In genomic region chr11:98949242-98949957, GRCm38 (mm10) we compare ENCODE assay signal across 10 mouse cellular contexts. TPM values are rescaled to one million over a fixed set of nuclear protein-coding genes. Genes with fewer than 3 reads are reported as not detected.
DNase-seq lines count a peak whose midpoint lies in the region; ATAC-seq lines count a peak whose summit lies in the region.
"Had no signal": no experiment of that assay in that cellular context is flagged by ENCODE, and none has a peak within 500 bp of the region (broad histone marks: within the 10 kb centered on the region; RNA-seq: fewer than 3 reads in every experiment).

No protein-coding gene starts in this region.

- no peak overlapping the region for H3K4me3 ChIP-seq in heart, embryonic 14.5 days (ENCODE audit: control insufficient read depth in 1 of 2, insufficient read depth in 1 of 2, low read depth in 1 of 2, low read length in 2 of 2)
- no peak overlapping the region for H3K4me3 ChIP-seq in neural tube, embryonic 15.5 days (replicated peaks)
- H3K4me3 ChIP-seq: embryonic facial prominence, embryonic 13.5 days had no signal

- intact Hi-C loops in heart, postnatal 10 days (cut with DNase I), result no loop called here

- H3K27me3 ChIP-seq in heart, embryonic 14.5 days (ENCODE audit: control insufficient read depth, insufficient read depth, low read length), result no peaks in the 10 kb centered on the region
- H3K27me3 ChIP-seq in neural tube, embryonic 15.5 days (replicated peaks), result no peaks in the 10 kb centered on the region
- H3K27me3 ChIP-seq: embryonic facial prominence, embryonic 13.5 days had no signal

- DNase-seq in heart, postnatal 10 days, result no peak
- DNase-seq in lung, postnatal 10 days, result peak; percentile 41
- DNase-seq in lung, postnatal 25 days (ENCODE audit: low spot score), result no peak
- no peak for DNase-seq in right cerebral cortex, postnatal 14 days

- no peak for ATAC-seq in heart, embryonic 14.5 days (ENCODE audit: insufficient number of reproducible peaks, insufficient read depth, low FRiP score, low read depth)
- peak; percentile 37 for ATAC-seq in granulocyte monocyte progenitor cell, adult 5-6 weeks (replicated peaks; ENCODE audit: poor library complexity, severe bottlenecking)
- peak; percentile 10; the same call in 1 of the 2 replicates for ATAC-seq in monocyte, adult 5-6 weeks (replicated peaks; ENCODE audit: insufficient number of reproducible peaks, low FRiP score, low TSS enrichment, poor library complexity, severe bottlenecking)
- ATAC-seq in neural tube, embryonic 15.5 days (ENCODE audit: low FRiP score), result no peak

- H3K36me3 ChIP-seq in heart, embryonic 14.5 days (ENCODE audit: control insufficient read depth, insufficient read depth, low read length), result peaks cover 24% of the 10 kb centered on the region
- H3K36me3 ChIP-seq in neural tube, embryonic 15.5 days, result 0 out of 2 replicates have a peak, but pooled peaks cover 4% of the 10 kb centered on the region

- H3K9ac ChIP-seq in heart, embryonic 14.5 days (ENCODE audit: low read length), result peak overlapping the region; percentile 66
- H3K9ac ChIP-seq in neural tube, embryonic 15.5 days (replicated peaks), result no peak overlapping the region
- H3K9ac ChIP-seq: embryonic facial prominence, embryonic 13.5 days; liver, embryonic 14.5 days had no signal

- WGBS in heart, embryonic 14.5 days, result 70% methylated on average over 11 of the region's 12 CpGs
- 82% methylated on average over 12 of the region's 12 CpGs for WGBS in neural tube, embryonic 15.5 days

- peaks cover 72 to 92% of the 10 kb centered on the region in 2 experiments for H3K4me1 ChIP-seq in heart, embryonic 14.5 days (ENCODE audit: control insufficient read depth in 2 of 2, insufficient read depth in 2 of 2, low read length in 2 of 2)
- peaks cover 69% of the 10 kb centered on the region for H3K4me1 ChIP-seq in neural tube, embryonic 15.5 days

- H3K4me2 ChIP-seq in heart, embryonic 14.5 days (ENCODE audit: low read length), result no peak overlapping the region
- no peak overlapping the region for H3K4me2 ChIP-seq in neural tube, embryonic 15.5 days
- H3K4me2 ChIP-seq: embryonic facial prominence, embryonic 13.5 days had no signal

- no peaks in the 10 kb centered on the region for H3K9me3 ChIP-seq in heart, embryonic 14.5 days (ENCODE audit: control insufficient read depth, low read length)
- no peaks in the 10 kb centered on the region for H3K9me3 ChIP-seq in neural tube, embryonic 15.5 days (replicated peaks)
- H3K9me3 ChIP-seq: embryonic facial prominence, embryonic 13.5 days had no signal

- 0 out of 4 replicates have a peak overlapping the region, but pooled peaks of 1 of the 2 experiments have one; percentile 11 for H3K27ac ChIP-seq in heart, embryonic 14.5 days (replicated peaks in 1 of 2; ENCODE audit: control insufficient read depth in 1 of 2, insufficient read depth in 1 of 2, low read depth in 2 of 2, low read length in 2 of 2)
- H3K27ac ChIP-seq in neural tube, embryonic 15.5 days (replicated peaks), result no peak overlapping the region
- H3K27ac ChIP-seq: liver, embryonic 14.5 days had no signal

RNA-seq across cellular contexts. Expression of gene Rara, which starts 21.8 kb away (rescaled TPM):
- polyA plus RNA-seq in heart, embryonic 14.5 days (2014; fragmentation: Nextera tagmentation; extraction: Ambion mirVana), result 31.4 and 33.4 TPM in 2 replicates
- total RNA-seq in heart, postnatal 10 days (2021), result 10 to 100 TPM; 31.9 to 33.0 TPM
- 3.8 and 8.8 TPM in 2 replicates for total RNA-seq in granulocyte monocyte progenitor cell, adult 5-6 weeks (2014; fragmentation: Nextera tagmentation)
- 1.9 and 3.1 TPM in 2 replicates for total RNA-seq in granulocyte monocyte progenitor cell, adult 5-6 weeks (2017)
- 61.0 to 76.9 TPM (median 62.9 TPM) in 3 replicates for total RNA-seq in monocyte, adult 5-6 weeks (2017)
- polyA plus RNA-seq in neural tube, embryonic 15.5 days (2015; fragmentation: Nextera tagmentation; extraction: Ambion mirVana), result 17.3 and 19.9 TPM in 2 replicates

RNA-seq across cellular contexts. Expression of gene Gjd3, which starts 33.4 kb away (rescaled TPM):
- polyA plus RNA-seq in heart, embryonic 14.5 days (2014; fragmentation: Nextera tagmentation; extraction: Ambion mirVana), result 1.00 and 2.3 TPM in 2 replicates
- total RNA-seq in heart, postnatal 10 days (2021), result 1 to 10 TPM; 1.3 to 2.0 TPM
- total RNA-seq in granulocyte monocyte progenitor cell, adult 5-6 weeks (2014; fragmentation: Nextera tagmentation), result not detected in 2 replicates
- 1.8 TPM in 1 of 2 replicates, not detected in the other for total RNA-seq in granulocyte monocyte progenitor cell, adult 5-6 weeks (2017)
- total RNA-seq in monocyte, adult 5-6 weeks (2017), result not detected in 3 replicates
- 2.2 and 3.0 TPM in 2 replicates for polyA plus RNA-seq in neural tube, embryonic 15.5 days (2015; fragmentation: Nextera tagmentation; extraction: Ambion mirVana)
- polyA plus RNA-seq: liver, embryonic 14.5 days had no signal

RNA-seq across cellular contexts. Expression of gene Cdc6, which starts 41.8 kb away (rescaled TPM):
- 15.6 and 17.5 TPM in 2 replicates for polyA plus RNA-seq in heart, embryonic 14.5 days (2014; fragmentation: Nextera tagmentation; extraction: Ambion mirVana)
- 1 to 10 TPM; 3.3 to 3.6 TPM for total RNA-seq in heart, postnatal 10 days (2021)
- 47.8 and 58.8 TPM in 2 replicates for total RNA-seq in granulocyte monocyte progenitor cell, adult 5-6 weeks (2014; fragmentation: Nextera tagmentation)
- 30.3 and 43.5 TPM in 2 replicates for total RNA-seq in granulocyte monocyte progenitor cell, adult 5-6 weeks (2017)
- total RNA-seq in monocyte, adult 5-6 weeks (2017), result 0.67 to 1.7 TPM (median 0.75 TPM) in 3 replicates
- polyA plus RNA-seq in neural tube, embryonic 15.5 days (2015; fragmentation: Nextera tagmentation; extraction: Ambion mirVana), result 3.8 and 12.0 TPM in 2 replicates

Comparison
In these comparisons a context has a peak if more than half of its experiments do, and no peak if none do; other contexts are left out.
1. ATAC-seq: peak in granulocyte monocyte progenitor cell, adult 5-6 weeks (single experiment) and monocyte, adult 5-6 weeks (single experiment); none in heart, embryonic 14.5 days (single experiment) and neural tube, embryonic 15.5 days (single experiment).
2. RNA of gene Cdc6, which starts 41.8 kb away (total RNA-seq): 30.3 to 58.8 TPM in granulocyte monocyte progenitor cell, adult 5-6 weeks; 3.3 to 3.6 TPM in heart, postnatal 10 days and 0.67 to 1.7 TPM in monocyte, adult 5-6 weeks; every median in the first group is over 4 times any median in the second.